Mouse (Mus musculus) heart, postnatal 10 days (tissue): Measurements from ENCODE around the gene Sugt1. TPM values are rescaled to one million over a fixed set of nuclear protein-coding genes. Genes with fewer than 3 reads are reported as not detected.

Experiments
- DNase-seq, 2 experiments: peaks; one replicate each; pipeline ENCODE4 v3.0.0; 2021
- intact Hi-C: fragments of 180-260 bp; cut with DNase I; formaldehyde crosslinking; loops from one replicate; pipeline ENCODE4 v1.15.1; 2025
- total RNA-seq, 2 experiments: library from RNA; stranded (reverse); gene quantifications; 2 replicates each; pipeline ENCODE4 v1.2.3; 2021

The Sugt1 gene
- total RNA-seq, 2 experiments from 2014 or later = 83.3 to 89.9 TPM

DNA sequence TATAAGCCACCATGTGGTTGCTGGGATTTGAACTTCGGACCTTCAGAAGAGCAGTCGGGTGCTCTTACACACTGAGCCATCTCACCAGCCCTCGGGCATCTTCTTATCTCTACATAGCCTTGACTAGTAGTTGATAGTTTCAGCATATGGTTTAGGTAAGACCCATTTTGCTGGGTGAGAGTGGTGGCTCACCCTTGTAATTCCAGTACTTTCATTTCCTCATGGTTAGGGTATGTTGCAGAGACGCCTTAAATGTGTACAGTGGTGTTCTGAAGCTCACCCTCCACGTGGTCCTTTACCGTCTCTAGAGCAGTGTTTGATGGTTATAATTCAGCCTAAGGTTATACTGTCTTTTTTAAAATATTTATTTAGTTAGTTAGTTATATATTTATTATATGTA lies 18.9 kb downstream of the Sugt1 start:
- DNase-seq = no peak

DNA sequence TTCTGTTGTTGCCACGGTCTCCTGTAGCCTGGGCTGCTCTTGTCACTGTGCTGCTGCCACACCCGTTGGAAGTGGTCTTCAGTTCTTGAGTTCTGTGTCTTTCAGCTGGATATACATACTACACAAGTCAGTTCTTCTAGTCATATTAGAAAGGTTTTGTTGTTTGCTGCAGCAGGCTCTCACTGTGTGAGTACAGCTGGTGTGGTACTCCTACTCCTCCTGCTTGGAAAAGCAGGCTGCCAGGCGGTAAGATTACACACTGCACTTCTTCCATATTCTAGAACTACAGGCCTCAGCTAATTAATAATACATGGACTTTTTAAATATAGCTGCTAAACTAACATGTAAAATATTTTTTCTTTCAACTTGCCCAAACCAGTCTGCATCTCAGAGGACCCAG lies 19.4 kb downstream of the Sugt1 start:
- no peak for DNase-seq
- intact Hi-C loops = no loop called here

More for the DNA sequence above, 18.9 kb downstream of the Sugt1 start:
- intact Hi-C loops = no loop called here

DNA sequence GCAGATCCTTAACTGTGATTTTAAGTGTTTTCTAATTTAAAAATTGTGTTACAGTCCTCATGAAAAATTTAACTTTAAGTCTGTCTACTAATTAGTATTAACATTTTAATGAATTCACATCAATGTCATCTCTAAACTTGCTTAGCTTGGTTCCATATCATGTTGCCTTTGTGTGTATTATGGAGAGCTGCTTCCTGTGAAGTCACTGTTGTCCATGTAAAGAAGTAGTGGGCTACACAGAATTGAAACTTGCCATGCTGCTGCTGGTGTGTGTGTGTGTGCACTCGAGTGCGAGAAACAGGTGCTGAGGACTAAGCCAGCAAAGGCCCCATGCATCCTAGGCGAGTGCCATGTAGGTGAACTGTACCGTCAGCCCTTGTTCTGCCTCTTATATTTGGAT lies 19.9 kb downstream of the Sugt1 start:
- DNase-seq = no peak
- intact Hi-C loops = no loop called here

DNA sequence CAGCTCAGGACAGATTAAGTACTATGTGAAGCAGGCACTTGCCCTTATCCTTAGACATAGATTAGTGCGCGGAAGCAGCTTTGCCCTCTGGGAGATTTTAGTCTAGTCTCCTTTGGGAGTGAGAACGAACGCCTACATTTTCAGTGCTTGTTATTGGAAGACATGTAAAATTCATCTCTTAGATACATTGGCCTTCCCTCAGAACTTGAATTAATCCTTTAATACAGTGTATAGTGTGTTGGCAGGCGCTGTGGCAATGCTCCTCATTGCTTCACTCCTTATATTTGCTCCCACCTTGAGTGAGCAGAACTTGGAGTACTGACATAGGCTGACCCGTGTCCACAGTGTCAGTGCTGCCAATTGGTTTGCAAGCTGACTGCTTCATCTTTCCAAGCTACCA lies 20.8 kb downstream of the Sugt1 start:
- intact Hi-C loops = no loop called here
- no peak for DNase-seq

DNA sequence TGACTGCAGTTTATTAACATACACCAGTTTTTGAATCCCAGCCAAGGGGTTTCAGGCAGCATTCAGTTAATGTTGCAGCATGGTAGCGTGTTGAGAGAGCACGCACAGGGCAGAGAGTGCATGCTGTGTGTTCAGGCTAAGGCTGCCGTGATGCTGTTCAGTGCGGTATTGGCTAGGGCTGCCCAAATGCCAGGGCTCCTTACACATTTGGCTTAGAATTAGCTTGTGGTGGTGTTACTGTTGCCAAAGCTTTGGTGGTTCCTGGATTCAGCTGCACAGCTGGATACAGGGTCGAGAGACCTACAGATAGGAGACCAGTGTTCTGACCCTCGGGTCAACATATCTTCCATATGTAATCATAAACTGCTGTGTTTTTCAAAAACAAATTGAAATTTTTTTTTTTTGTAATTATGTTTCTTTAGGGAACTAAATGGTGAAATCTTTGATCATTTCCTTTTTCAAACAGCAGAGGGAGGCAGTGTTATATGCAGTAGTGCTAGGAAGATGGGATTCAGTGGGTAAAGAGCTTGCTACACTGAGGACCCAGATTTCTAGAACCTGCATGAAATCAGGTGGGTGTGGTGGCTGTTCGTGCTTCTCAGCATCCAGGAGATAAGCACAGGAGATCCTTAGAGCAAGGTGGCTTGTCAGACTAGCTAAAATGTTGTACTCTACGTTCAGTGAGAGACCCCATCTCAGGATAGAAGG lies 29.8 kb downstream of the Sugt1 start:
- intact Hi-C loops = loop anchor here (5.0 to 10.0 kb wide), 2 partner anchors 298 to 600 kb away; no protein-coding TSS in a partner anchor
- DNase-seq = peak; percentile 11 to 19

DNA sequence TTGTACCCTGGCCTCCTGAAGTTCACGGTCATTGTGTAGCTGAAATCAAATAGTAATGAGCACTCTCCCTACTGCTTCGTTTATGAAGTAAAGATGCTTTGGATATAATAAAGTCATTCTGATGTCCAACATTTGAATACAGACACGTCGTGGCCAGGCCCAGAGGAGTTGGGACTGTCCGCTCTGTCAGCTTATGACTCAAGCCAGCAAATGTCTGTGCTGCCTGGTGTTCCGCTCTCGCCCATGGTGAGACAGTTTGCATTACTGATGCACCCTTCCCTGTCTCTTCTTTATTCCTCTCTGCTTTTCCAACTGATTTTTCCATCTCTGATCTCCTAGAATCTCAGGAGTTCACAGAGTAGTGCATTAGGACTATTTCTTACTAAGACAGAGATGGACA lies 32.3 kb downstream of the Sugt1 start:
- DNase-seq = no peak
- intact Hi-C loops = loop anchor here (5.0 to 10.0 kb wide), 2 partner anchors 295 to 597 kb away; no protein-coding TSS in a partner anchor

DNA sequence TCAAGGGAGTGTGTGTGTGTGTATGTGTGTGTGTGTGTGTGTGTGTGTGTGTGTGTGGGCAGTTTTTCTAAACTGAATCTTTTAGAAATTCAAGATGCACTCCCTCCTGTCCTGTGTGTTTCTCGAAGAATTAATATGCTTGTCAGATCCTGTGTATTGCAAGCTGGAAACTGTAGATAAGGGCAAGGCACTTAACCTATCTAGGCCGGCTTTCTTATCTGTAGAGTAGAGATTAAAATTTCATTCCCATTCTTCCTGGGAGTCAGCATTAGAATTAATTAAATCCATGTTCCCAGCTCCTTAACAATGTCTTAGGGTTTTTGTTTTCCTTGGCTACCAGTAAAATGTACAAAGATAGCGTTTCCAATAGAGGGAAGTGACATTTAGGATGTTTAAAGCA lies 33.7 kb downstream of the Sugt1 start:
- no peak for DNase-seq
- intact Hi-C loops = no loop called here

DNA sequence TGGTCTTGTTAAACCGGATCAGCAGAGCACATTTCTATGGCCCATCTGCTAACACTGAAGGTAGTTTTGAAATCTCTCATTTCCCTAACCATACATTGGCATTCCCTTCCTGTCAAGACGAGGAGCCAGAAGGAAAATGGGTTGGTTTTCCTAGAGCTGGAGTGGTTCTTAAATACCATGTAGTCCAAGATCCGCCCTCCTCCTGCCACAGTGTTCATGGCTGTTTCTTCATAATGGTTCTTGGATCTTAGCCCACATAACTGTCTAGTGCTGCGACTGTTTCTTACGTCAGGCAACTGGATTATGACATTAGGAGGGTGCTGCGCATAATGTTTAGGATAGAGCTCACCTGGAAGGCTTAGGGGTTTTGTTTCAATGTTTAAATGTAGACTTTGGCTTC lies 44.8 kb downstream of the Sugt1 start:
- intact Hi-C loops = no loop called here

DNA sequence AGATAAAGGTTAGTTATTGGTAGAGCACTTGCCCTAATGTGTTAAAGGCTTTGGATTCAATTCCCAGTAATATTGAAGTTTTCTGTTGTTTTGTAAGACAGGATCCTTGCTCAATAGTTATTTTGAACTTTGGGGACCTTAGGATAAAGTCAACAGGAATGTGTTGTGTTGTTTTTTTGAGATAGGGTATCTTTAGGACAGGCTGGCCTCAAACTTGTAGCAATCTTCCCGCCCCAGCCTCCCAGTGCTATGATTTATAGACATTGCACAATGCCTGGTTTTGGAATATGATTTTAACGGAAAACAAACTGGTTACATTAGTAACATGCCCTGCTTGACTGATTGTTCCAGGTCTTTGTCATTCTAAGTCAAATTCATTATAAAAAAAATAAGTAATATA lies 45.7 kb downstream of the Sugt1 start:
- no peak for DNase-seq
- intact Hi-C loops = no loop called here

More for the DNA sequence above, 44.8 kb downstream of the Sugt1 start:
- no peak for DNase-seq

DNA sequence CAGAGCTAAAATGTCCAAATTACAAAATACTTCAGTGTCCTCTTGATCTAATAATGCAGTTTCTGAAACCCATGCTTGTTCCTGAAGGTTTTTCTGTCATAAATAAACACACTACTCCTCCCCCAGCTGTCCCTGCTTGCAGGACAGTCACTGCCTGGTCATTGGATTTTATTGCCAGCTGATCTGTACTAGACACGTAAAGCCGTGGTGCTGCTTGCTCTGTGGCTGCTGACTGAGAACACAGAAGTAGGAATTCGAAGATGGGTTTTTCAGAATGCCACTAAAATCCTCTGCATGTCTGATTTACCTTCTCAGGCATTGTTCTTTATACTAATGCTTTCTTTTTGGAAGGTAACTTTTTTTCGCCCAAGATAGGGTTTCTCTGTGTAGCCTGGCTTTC lies 49.3 kb downstream of the Sugt1 start:
- no peak for DNase-seq
- intact Hi-C loops = no loop called here

DNA sequence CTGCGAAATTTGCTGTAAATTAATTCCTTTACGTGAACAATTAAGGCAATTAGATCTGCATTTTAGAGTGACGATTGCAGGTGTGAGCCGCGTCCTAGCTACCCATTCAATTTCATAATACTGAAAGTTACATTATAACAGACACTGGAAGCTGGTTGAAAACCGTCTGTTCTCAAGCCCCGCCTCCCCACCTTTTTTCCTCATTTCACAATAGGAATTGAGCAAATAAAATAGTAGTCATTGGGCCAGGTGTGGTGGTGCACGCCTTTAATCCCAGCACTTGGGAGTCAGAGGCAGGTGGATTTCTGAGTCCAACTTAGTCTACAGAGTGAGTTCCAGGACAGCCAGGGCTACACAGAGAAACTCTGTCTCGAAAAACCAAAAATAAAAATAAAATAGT lies 54.6 kb downstream of the Sugt1 start:
- DNase-seq = no peak
- intact Hi-C loops = no loop called here

DNA sequence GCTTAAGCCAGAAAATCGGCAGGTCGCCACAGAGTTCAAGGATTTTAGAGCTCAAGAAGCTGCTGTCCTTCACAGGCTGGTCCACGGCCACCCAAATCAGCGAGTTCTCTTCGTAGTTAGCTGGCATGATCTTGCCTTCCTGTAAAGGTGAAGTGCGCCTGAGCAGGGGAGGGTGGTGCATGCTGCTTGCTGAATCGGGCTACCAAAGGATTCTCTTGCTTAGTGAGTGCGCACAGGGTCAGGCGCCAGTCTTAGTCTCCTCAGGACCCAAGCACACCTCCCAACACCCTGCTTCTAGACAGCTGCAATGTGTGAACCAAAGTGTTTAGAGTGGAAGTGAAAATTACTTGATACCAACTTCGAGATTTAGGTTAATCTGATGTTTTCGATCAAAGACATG lies 57.9 kb downstream of the Sugt1 start:
- intact Hi-C loops = no loop called here
- no peak for DNase-seq

DNA sequence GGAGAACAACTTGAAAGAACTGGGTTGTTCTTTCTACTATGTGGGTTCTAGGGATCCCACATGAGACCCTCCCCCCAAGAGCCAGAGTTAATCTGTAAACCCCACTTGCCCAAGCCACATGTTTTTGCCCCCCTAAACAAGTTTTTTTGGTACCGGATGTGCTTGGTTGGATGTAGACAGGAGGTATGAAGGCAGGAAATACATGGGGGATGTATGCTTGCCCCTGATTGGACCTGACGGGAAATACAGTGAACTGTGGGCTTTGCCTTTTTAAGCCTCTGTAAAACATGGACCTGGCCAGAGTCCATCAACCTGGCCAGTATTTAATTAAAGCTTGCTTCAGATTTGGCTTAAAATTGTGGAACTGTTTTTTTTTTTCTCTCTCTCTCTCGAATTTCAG lies 62.2 kb downstream of the Sugt1 start:
- intact Hi-C loops = no loop called here

DNA sequence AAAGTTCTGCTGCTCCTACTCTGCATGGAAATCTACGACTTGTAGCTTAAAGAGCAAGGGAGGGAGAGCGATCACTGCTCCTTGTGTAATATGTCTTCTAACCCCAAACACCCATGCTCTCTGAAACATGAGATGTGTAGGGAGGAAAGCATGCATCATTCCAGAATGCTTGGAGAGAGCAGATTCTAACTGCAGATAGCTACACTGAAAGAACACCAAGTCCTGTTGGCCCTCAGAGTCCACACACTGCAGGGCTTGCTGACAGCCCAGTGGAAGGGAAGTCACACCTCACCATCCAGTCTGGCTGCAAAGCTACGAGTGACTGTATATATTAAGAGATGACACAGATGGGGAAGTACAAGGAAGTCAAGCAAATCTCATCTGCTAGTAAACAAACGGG lies 65.2 kb downstream of the Sugt1 start:
- DNase-seq = no peak
- intact Hi-C loops = no loop called here

More for the DNA sequence above, 62.2 kb downstream of the Sugt1 start:
- DNase-seq = no peak

DNA sequence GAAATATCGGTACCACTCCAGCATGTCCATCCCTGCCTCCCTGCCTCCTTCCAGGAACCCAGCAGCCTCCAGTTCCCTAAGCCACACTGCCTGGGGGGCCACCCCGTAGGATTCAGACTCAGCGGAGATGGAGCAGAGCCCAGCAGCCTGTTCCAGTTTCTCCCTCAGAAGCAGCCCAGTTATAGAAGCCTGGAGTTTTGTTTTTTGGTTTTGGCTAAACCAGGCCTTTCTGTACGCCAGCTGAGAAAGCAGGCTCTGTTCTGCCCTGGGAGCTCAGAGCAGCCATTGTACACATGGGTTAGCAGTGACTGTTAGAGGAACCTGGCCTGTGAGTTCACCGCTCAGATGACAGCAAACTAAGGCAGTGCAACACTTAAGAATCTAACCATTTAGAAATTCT lies 70.8 kb downstream of the Sugt1 start:
- DNase-seq = peak; percentile 25 to 36
- intact Hi-C loops = no loop called here

DNA sequence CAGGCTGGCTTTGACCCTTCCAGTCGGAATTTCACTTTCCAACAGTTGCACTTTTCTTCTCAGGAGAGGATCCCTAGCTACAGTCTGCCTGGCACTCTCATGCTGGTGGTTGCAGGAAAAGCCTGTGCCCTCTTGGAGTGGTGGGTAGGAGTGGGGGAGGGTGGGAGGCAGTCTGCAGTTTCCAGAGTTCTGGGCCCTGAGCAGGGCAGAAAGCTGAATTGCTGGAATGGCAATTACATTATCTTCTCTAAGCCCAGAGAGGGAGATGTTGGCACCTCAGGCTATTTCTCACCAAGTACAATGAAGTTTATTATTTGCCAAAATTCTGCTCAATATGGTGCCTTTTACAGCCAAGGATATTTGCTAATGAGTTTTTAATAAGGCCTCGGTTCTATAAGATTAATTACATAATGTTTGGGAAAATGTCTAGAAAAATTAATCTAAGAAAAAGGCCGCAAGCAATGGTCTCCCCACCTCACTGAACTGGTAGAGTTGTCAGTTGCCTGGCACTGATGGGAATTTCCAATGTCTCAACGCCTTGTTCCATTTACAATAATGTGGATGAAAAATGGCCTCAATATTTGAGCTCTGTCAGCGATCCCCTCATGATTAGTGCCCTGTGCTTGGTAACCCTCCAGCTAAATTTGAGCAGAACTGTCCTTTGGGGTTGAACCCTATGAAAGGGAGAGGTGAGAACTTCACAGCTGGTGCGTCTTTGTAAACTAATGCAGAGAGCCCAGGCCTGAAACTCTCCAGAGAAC lies 71.4 kb downstream of the Sugt1 start:
- no peak for DNase-seq
- intact Hi-C loops = no loop called here

DNA sequence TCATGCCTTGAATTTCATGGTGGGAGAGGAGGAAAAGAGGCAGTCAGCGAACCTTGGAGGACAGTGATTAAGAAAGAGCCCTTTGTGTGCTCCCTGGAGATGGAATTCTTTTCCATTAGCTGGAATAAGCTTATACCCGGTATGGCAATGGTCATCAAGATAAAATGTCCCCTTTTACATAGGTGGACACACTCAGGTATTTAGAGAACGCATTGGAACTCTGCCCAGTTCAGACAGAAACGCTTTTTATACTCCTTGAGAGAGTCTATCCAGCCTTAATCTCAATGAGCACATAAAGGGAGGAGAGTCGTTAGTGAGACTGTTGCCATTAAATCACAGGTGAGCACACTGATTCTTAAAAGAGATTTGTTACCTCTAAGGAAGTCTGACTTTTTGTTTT lies 73.0 kb downstream of the Sugt1 start:
- intact Hi-C loops = no loop called here
- DNase-seq = no peak

DNA sequence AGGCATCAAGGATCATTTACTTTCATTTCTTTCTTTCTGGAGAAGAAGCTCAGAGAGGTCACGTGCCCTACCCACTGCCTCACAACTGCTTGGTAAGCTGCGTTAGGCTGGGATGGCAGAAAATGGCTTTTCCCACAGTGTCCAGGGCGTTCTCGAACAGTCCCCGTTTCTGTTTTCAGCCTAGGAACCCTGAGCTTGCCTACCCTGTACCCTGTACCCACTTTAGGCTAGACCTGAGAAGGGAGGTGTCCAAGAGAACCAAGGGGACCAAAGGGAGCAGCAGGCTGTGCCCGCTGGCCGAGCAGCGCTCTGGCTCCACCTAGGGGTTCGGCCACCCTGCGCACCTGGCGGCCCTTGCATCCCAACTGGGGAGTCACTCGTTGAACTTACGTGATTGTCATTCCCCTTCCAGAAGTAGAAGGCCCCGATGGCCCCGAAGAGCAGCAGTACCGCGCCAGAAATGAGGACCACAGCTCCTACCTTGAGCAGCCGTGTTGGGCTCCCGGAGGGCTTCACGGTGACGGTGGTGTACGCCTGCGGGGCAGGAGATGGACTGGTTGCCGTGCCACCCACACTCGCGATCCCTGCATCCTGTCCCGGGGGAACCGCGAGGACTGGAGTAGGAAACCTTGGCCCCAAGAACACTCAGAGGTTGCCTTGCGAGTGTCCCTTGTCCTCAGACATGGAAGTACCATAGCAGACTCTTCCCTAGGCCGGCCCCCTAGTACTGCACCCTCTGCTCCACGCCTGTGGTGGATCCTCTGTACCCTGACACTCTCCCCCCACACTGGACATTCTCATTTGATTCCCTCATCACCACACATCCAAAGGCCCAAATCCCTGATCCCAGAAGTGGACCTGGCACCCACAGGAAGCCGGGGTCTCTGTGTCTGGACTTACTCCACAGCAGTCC lies 73.8 kb downstream of the Sugt1 start:
- peak; percentile 68 to 71 for DNase-seq
- intact Hi-C loops = no loop called here

DNA sequence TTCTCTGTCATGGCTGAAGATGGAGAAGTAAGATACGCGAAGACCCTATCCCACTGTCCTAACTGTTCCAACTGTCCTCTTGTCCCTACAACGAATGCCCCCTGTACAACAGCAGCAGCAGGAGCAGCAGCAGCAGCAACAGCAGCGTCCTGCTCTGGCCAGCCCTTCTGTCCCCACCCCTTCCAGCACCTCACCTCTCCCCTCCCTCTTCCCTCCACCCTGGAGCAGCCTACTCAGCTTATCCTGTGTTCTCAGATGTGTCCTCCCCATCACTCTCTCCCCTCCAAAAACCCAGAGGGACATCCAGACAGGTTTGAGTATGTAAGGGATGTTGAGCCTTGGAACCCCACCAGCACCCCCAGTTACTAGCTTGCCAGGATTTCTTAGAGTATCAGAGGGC lies 74.5 kb downstream of the Sugt1 start, which contains the start of gene Cnmd:
Gene Cnmd, minus strand, starts transcription at position 170 of the 400 bp plus-strand sequence.
- intact Hi-C loops = no loop called here

DNA sequence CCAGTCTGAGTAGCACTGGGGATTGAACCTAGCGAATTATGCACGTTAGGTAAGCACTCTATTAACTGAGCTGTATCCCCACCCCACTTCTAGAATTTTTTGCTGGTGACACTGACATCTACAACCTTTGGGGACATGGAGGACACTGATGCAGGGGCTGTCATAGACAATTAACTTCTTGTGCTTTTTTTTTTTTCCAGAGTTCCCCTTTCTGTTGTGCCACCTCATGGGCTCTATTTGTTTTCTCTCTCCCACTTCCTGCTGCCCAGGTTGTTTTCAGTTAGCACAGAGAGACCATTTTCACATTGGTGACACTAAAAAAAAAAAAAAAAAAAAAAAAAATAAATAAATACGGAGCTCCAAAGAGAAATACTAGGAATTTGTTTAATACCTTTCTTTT lies 83.5 kb downstream of the Sugt1 start:
- DNase-seq = no peak
- intact Hi-C loops = no loop called here

More for the DNA sequence above, 74.5 kb downstream of the Sugt1 start, which contains the start of gene Cnmd:
- no peak for DNase-seq

DNA sequence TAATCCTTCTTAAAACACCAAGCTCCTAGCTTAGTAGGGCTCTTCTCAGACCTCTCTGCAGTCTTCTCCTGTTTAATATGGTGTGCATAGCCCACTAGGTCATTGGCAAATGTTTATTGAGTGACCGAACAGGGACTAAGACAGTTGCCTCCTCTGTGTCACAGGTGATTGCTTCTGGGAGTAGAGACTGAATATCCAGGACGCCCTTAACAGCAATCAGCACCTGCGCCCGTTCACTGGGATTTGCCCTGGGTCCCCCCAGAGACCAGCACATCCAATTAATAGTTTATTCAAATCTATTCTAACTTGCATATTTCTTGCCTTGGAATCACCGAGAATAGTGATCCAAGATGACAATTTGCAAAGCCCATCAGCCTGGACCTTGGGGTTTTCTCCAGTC lies 85.1 kb downstream of the Sugt1 start:
- intact Hi-C loops = no loop called here
- no peak for DNase-seq
